Mouse (Mus musculus) activated CD4-positive, CD25-positive, alpha-beta regulatory T cell, adult 9 weeks (primary cell): ENCODE data around the gene Myo15b. TPM values are rescaled to one million over a fixed set of nuclear protein-coding genes. Genes with fewer than 3 reads are reported as not detected.

Experiments used
- polyA plus RNA-seq: library from polyadenylated mRNA; unstranded; fragments of 100-300 nt; shearing (Covaris generic); gene quantifications from one replicate; pipeline ENCODE4 v1.2.1, GENCODE M21; 2017

Myo15b gene
- 0.44 TPM for polyA plus RNA-seq

DNA sequence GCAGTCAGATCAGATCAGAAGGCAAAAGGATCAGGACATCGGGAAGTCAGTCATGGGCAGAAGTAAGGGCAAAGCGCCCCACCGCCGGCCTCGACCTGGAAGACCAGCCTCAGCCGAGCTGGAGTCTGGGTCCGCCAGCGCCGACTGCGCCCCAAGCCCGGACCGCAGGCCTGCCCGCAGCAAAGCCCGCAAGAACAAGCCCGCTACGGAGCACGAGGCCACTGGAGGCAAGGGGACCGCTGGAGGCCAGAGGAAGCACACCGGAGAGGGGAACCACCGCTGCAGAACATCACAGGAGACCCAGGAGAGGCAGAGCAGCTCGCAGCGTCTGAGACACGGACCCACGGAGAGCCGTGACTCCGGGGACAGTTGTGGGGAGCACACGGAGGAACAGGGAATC lies at the start of gene Myo15b:
Gene Myo15b (plus strand): TSS at position 53 of the 400 bp plus-strand sequence.

DNA sequence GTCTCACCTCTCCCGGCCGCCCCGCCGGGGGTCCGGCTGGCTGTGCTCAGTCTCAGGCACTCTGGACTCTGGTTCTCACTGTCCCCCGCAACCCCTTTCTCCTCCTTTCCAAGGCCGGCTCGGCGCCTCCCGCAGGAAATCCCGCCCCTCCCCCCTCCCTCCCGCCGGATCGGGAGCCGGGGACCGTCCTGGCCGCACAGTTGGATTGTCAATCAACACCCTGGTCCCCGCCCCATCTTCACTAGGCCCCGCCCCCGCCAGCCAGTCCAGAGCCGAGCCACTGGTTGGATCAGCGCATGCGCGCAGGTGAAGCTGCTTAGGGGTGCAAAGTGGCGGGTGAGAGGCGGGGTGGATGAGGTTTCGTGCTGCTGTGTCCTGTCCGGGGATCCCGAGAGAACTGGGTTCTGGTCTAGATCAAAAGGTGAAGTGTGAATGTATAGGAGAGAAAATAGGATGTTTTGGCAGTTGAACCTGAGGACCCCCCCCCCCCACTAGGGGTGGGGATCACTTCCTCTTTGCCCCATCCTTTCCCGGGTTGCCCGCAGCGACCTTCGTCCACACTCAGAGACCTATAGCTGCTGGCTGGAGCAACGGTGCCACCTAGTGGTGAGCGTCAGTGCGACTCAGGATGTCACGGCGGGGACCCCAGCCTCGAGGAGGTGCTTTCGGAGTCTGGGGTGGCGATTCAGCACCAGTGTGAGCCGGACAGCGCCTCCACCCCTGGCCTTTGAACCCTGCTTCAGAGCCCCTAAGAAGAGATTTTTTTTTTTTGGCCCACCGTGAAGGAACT lies 44.5 kb upstream of the Myo15b start, which contains the start of gene Caskin2:
Gene Caskin2 (minus strand): TSS at position 133 of the 790 bp plus-strand sequence.

DNA sequence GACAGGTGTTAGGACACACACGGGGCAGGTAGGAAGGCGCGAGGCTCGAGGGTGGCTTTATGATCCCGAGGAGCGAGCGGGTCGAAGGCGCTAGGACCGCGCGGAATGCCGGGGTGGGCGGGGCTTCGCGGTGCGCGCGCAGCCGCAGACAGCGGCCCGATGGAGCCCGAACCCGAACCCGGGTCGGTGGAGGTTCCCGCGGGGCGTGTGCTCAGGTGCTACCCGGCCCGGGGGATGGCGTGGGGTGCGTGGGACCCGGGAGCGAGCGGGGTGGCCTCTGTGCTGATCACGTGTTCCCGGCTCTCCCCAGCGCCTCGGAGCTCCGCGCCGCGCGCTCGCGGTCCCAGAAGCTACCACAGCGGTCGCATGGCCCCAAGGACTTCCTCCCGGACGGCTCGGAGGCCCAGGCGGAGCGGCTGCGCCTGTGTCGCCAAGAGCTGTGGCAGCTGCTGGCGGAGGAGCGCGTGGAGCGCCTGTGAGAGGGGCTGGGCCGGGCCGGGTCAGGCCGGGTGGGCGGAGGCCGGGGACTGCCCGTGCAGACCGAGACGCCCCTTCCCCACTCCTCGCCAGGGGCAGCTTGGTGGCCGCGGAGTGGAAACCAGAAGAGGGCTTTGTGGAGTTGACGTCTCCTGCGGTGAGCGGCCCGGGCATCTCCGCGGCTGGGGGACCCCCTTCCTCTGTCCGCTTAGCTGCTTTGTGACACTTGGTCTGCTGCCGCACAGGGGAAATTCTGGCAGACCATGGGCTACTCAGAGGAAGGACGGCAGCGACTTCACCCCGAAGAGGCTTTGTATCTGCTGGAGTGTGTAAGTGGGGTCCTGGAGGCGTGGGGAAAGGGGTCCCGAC lies 43.4 kb upstream of the Myo15b start, which contains the start of gene Tsen54:
Gene Tsen54 (plus strand): TSS at position 120 of the 846 bp plus-strand sequence.

DNA sequence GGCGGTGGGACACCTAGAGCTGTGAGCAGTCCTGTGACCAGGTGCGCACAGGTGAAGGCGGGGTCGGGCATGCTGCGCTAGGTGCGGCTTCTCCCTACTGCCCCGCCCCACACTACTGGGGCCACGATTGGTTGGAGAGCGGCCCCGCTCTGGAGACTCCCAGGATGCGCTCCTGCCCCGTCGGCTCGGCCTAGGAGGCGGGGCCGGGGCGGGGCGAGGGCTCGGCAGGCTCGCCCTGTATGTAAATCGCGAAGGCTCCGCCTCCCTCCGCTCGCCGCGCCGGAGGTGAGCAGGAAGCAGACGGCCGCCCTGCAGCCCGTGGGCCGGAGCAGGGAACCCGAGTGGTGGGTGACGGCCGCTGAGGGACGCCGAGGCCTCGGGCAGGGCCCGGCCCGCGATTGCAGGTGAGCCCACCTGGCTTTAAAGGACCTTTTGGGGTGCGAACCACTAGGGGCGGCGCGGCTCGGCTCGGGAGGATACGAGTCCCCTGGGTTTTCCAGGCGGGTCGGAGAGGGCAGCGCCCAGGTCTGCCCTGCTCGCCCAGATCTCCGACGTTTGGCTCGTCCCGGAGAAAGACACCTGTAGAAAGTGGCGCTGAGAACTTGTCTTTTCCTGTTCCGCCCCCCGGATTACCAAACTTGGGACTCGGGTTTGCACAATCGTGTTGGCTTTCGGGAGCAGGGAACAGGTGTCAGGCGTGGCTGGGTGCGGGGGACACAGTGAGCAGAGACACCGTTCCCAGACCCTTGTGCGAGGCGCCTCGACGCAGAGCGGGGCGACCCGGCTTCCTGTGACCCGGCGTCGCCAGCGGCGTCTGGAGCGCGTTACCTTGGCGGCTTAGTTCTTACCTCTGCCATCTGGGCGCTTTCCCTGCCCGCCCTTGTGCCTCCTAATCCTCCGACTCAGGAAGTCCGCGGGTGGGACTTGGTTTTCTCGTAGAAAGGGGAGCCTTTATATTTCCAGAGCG lies 34.1 kb upstream of the Myo15b start, which contains the start of gene Llgl2:
Gene Llgl2 (plus strand): TSS at position 276 of the 967 bp plus-strand sequence.

GRCm38 (mm10) chr11:115899486-115900266 lies 41.5 kb downstream of the Myo15b start, which contains the start of gene Smim5:
Gene Smim5 (plus strand): TSS chr11:115899966.

DNA sequence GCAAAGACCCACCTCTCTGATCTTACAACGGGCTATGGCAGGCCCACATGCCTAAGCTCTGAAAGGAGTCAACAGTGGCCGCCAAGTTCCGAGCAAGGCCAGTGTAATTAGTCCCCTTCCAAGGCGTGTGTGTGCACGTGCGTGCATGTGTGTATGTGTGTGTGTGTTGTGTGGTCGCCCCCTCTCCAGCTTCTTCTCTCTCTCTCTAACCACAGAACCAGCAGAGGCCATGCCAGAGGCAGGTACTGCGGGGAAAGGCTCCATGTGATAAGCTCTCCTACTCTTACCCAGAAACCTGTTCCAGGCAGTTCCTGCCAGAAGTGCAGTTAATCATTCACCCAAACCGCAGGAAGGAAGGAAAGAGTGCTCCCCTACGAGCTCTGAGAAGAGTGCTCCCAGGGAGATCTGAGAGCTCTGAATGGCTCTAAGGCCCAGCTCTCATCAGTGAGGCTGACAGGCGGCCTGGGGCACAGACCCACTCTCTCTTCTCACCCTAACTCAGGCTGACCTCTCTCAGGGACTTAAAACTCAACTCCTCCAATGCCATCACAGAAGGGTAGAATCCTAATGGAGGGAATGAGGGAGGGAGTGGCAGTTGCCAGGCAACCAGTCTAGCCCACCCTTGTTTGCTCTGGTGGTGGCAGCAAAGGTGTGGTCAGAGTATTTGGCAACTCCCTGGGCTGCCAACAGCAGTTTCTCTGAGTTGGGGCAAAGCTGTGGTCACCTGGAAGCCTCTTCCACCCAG lies 53.6 kb downstream of the Myo15b start, which contains the start of gene Smim6:
Gene Smim6 (plus strand): TSS at position 386 of the 745 bp plus-strand sequence.

GRCm38 (mm10) chr11:115933108-115933746 lies 75.0 kb downstream of the Myo15b start, which contains the start of the genes Sap30bp and Recql5:
Gene Sap30bp (plus strand): TSS chr11:115933282.
Gene Recql5 (minus strand): TSS chr11:115933477.

Other genes starting within 250 kb of the Myo15b start
- gene Mif4gd, start 245.4 kb upstream of the Myo15b start, polyA plus RNA-seq, result 204 TPM
- 76.3 TPM for gene Slc25a19, start 230.1 kb upstream of the Myo15b start, polyA plus RNA-seq
- 10.4 TPM for gene Grb2, start 149.8 kb upstream of the Myo15b start, polyA plus RNA-seq
- gene Tmem94, start 93.0 kb upstream of the Myo15b start, polyA plus RNA-seq, result 34.3 TPM
- 4.3 TPM for gene Caskin2, start 44.8 kb upstream of the Myo15b start, polyA plus RNA-seq
- gene Tsen54, start 43.7 kb upstream of the Myo15b start, polyA plus RNA-seq, result 20.1 TPM
- gene Llgl2, start 34.4 kb upstream of the Myo15b start, polyA plus RNA-seq, result 35.7 TPM
- 0.86 TPM for gene Smim5, start 41.6 kb downstream of the Myo15b start, polyA plus RNA-seq
- gene Smim6, start 53.6 kb downstream of the Myo15b start, polyA plus RNA-seq, result 1.5 TPM
- 39.2 TPM for gene Sap30bp, start 74.9 kb downstream of the Myo15b start, polyA plus RNA-seq
- 25.0 TPM for gene Recql5, start 75.1 kb downstream of the Myo15b start, polyA plus RNA-seq
- not detected for gene Itgb4, start 116.3 kb downstream of the Myo15b start, polyA plus RNA-seq
- 40.6 TPM for gene Galk1, start 154.3 kb downstream of the Myo15b start, polyA plus RNA-seq
- 1,124 TPM for gene H3f3b, start 169.6 kb downstream of the Myo15b start, polyA plus RNA-seq
- gene Unk, start 171.9 kb downstream of the Myo15b start, polyA plus RNA-seq, result 41.6 TPM
- gene Unc13d, start 219.6 kb downstream of the Myo15b start, polyA plus RNA-seq, result 205 TPM
- 192 TPM for gene Wbp2, start 228.6 kb downstream of the Myo15b start, polyA plus RNA-seq